Mouse (Mus musculus): ENCODE data around the gene C730034F03Rik. TPM values are rescaled to one million over a fixed set of nuclear protein-coding genes. Genes with fewer than 3 reads are reported as not detected.
A peak's percentile ranks its signal among the peaks of the same experiment; 100 is the strongest.
"Not testable (repeated sequence)": the region's sequence is repeated elsewhere in the genome, so short reads cannot be mapped to it uniquely, and the experiment has no call there.

Gene C730034F03Rik
- polyA plus RNA-seq, 1 experiment from 2014 or later: 4.7 TPM

DNA sequence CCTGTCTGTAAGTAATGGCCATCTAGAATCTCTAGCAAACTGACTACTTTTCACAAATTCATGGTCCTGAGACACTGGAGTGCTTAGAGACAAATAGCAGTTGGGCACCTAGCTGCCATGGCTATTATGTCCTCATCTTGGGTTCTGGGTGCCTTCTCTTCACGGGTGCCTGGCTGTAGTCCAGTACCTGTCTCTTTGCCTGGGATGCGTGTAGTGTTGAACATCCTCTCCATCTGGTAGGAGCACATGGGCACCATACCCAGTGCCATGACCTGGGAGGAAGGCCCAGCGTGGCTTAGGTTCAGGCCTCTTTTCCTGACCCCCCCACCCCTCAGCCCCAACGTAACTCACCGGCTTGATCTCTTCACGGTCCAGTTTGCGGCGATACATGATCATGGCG lies 7.5 kb upstream of the C730034F03Rik start:
- H3K4me3 ChIP-seq: no peak overlapping the region
- no peaks in the 10 kb centered on the region for H3K9me3 ChIP-seq (replicated peaks)
- no peak for DNase-seq (ENCODE audit: low spot score)
- peaks cover 69% of the 10 kb centered on the region for H3K36me3 ChIP-seq
- peaks cover 12% of the 10 kb centered on the region for H3K4me1 ChIP-seq
- 93% methylated on average over 9 of the region's 9 CpGs for WGBS
- no peak overlapping the region for H3K27ac ChIP-seq (replicated peaks)
- H3K27me3 ChIP-seq (ENCODE audit: low read depth, poor library complexity, severe bottlenecking): peaks cover 13% of the 10 kb centered on the region; the same call in 1 of the 2 replicates

- peaks cover 27% of the 10 kb centered on the region for H3K4me1 ChIP-seq
- peaks cover 59% of the 10 kb centered on the region for H3K36me3 ChIP-seq
- WGBS: 86% methylated on average over 8 of the region's 8 CpGs
Observed at GRCm38 (mm10) chr15:89424621-89425020, 4.8 kb upstream of the C730034F03Rik start.

DNA sequence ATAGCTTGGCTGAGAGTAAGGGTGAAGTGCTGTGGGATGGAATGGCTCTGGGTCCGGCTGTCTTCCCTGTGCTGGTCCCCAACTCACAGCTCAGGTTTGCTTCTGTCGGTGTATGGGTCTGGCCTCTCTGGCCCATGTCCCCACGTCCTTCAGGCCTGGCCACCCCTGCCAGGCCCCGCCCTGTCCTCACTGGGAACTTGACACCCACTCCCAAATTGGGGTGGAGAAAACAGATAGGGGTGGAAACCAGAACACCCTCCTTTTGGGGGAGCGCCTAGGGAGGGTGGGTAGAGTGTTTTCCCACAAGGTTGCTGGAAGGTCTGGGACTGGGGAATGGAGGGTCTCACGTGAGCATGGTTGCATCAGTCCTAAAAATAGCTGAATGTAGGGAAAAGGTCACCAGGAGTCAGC lies 3.7 kb upstream of the C730034F03Rik start, which contains the start of gene Cpt1b:
Gene Cpt1b, minus strand, starts transcription at position 153 of the 411 bp plus-strand sequence.
- peaks cover 50% of the 10 kb centered on the region for H3K36me3 ChIP-seq

More at GRCm38 (mm10) chr15:89424621-89425020, 4.8 kb upstream of the C730034F03Rik start:
- H3K27me3 ChIP-seq (ENCODE audit: low read depth, poor library complexity, severe bottlenecking): peaks cover 13% of the 10 kb centered on the region; the same call in 1 of the 2 replicates
- DNase-seq (ENCODE audit: low spot score): no peak
- H3K9me3 ChIP-seq (replicated peaks): no peaks in the 10 kb centered on the region
- no peak overlapping the region for H3K27ac ChIP-seq (replicated peaks)
- no peak overlapping the region for H3K4me3 ChIP-seq

DNA sequence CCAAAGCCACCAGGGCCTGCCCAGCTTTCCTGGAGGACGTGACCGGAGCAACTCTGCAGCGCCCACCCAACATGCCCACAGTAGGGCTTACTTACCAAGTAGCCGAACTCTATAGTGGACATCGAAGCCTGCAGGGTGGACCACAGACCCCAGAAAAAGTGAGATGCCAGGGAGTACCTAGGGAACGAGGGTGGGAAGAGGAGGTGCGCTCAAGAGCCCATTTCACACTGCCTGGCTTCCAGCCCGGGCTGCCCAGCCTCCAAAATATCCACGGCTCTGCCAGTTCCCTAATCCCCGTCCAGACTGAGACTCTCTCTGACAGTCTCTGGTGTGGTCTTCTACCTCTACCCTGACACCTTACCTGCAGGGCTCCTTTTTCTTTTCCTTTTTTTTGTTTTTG lies 2.7 kb upstream of the C730034F03Rik start:
- H3K4me1 ChIP-seq: peaks cover 38% of the 10 kb centered on the region
- no peak overlapping the region for H3K27ac ChIP-seq (replicated peaks)
- peaks cover 13% of the 10 kb centered on the region; the same call in 1 of the 2 replicates for H3K27me3 ChIP-seq (ENCODE audit: low read depth, poor library complexity, severe bottlenecking)
- no peak overlapping the region for H3K4me3 ChIP-seq
- peaks cover 48% of the 10 kb centered on the region for H3K36me3 ChIP-seq
- 90% methylated on average over 10 of the region's 10 CpGs for WGBS
- no peak for DNase-seq (ENCODE audit: low spot score)
- H3K9me3 ChIP-seq (replicated peaks): no peaks in the 10 kb centered on the region

More for the DNA sequence above, 3.7 kb upstream of the C730034F03Rik start, which contains the start of gene Cpt1b:
- Histone ChIP-seq H3K27me3 (ENCODE audit: low read depth, poor library complexity, severe bottlenecking) (peaks cover 13% of the 10 kb centered on the region; the same call in 1 of the 2 replicates), H3K4me3 (peak within 1 kb of the TSS; percentile 23; the same call in 1 of the 2 replicates), H3K27ac (replicated peaks) (no peak within 1 kb of the TSS; the same call in 1 of the 2 replicates), H3K9me3 (replicated peaks) (no peaks in the 10 kb centered on the region), H3K4me1 (peaks cover 33% of the 10 kb centered on the region)
- no peak for DNase-seq (ENCODE audit: low spot score)
- WGBS: 33% methylated on average over 6 of the region's 6 CpGs

GRCm38 (mm10) chr15:89428136-89428790 lies 1.1 kb upstream of the C730034F03Rik start:
- H3K9me3 ChIP-seq (replicated peaks): no peaks in the 10 kb centered on the region
- H3K36me3 ChIP-seq: peaks cover 37% of the 10 kb centered on the region
- peaks cover 13% of the 10 kb centered on the region; the same call in 1 of the 2 replicates for H3K27me3 ChIP-seq (ENCODE audit: low read depth, poor library complexity, severe bottlenecking)
- 83% methylated on average over 19 of the region's 19 CpGs for WGBS
- no peak overlapping the region for H3K27ac ChIP-seq (replicated peaks)
- no peak for DNase-seq (ENCODE audit: low spot score)
- peaks cover 38% of the 10 kb centered on the region for H3K4me1 ChIP-seq
- peak overlapping the region; percentile 84 for H3K4me3 ChIP-seq

- H3K9me3 ChIP-seq (replicated peaks): no peaks in the 10 kb centered on the region
- H3K4me1 ChIP-seq: peaks cover 38% of the 10 kb centered on the region
- H3K36me3 ChIP-seq: peaks cover 31% of the 10 kb centered on the region
- peaks cover 13% of the 10 kb centered on the region; the same call in 1 of the 2 replicates for H3K27me3 ChIP-seq (ENCODE audit: low read depth, poor library complexity, severe bottlenecking)
- WGBS: 5% methylated on average over 22 of the region's 22 CpGs
- no peak for DNase-seq (ENCODE audit: low spot score)
- peak overlapping the region; percentile 84 for H3K4me3 ChIP-seq
- H3K27ac ChIP-seq (replicated peaks): peak overlapping the region; percentile 96
Observed at GRCm38 (mm10) chr15:89428821-89429351, 503 bp upstream of the C730034F03Rik start.

DNA sequence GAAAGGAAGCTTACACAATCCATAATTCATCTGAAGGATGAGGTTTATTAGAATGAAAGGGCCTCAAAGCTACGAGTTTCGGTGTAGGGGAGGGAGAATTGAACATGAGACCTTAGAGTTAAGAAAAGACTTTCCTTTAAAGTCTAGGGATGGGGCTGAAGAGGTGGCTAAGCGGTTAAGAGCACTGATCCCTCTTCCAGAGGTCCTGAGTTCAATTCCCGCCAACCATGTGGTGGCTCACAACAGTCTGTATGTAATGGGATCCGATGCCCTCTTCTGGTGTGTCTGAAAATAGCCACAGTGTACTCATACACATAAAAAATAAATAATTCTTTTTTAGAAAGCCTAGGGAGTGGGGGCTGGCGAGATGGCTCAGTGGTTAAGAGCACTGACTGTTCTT lies 952 bp downstream of the C730034F03Rik start:
- peak overlapping the region; percentile 84 for H3K4me3 ChIP-seq
- H3K9me3 ChIP-seq (replicated peaks): no peaks in the 10 kb centered on the region
- peaks cover 32% of the 10 kb centered on the region for H3K4me1 ChIP-seq
- WGBS: 44% methylated on average over 6 of the region's 6 CpGs
- H3K27me3 ChIP-seq (ENCODE audit: low read depth, poor library complexity, severe bottlenecking): peaks cover 7% of the 10 kb centered on the region; the same call in 1 of the 2 replicates
- no peak for DNase-seq (ENCODE audit: low spot score)
- peak overlapping the region; percentile 96 for H3K27ac ChIP-seq (replicated peaks)
- H3K36me3 ChIP-seq: peaks cover 29% of the 10 kb centered on the region

DNA sequence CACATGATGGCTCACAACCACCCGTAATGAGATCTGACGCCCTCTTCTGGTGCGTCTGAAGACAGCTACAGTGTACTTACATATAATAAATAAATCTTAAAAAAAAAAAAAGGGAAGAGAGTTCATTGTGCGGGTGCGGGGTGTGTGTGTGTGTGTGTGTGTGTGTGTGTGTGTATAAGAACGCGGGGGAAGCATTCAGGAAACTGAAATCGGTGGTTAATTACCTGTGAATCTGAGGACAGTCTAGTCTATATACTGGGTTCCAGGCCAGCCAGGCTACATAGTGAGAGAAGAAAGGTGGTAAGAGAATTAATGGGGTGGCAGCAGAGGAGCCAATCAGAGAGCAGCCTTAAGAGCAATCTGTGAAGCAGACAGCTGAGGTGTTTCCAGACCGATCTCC lies 1.4 kb downstream of the C730034F03Rik start:
- not testable (repeated sequence) for H3K27ac ChIP-seq (replicated peaks); H3K27me3 ChIP-seq (ENCODE audit: low read depth, poor library complexity, severe bottlenecking); DNase-seq (ENCODE audit: low spot score); H3K9me3 ChIP-seq (replicated peaks)
- peaks cover 28% of the 10 kb centered on the region for H3K4me1 ChIP-seq
- WGBS: 89% methylated on average over 9 of the region's 9 CpGs
- H3K4me3 ChIP-seq: peak overlapping the region; percentile 84; the same call in 1 of the 2 replicates
- H3K36me3 ChIP-seq: peaks cover 25% of the 10 kb centered on the region

DNA sequence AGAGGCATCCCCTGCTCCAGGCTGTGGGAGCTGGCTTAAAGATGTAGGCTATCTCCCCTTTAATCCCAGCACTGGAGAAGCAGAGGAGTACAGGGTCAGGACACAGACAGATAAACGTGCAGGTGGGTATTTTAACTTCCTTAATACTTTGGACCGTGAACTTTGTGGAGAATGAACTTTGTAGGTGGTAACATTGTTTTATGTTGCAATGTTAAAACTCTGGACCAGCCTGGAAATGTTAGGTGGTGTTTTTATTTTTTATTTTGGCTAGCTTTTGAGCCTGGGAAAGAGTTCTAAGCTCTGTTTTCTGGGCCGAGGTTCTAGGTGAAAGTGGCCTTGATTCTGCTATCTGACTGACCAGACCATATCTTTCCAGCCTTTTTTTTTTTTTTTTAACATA lies 1.9 kb downstream of the C730034F03Rik start:
- no peak overlapping the region for H3K4me3 ChIP-seq
- peaks cover 25% of the 10 kb centered on the region for H3K4me1 ChIP-seq
- no peak overlapping the region for H3K27ac ChIP-seq (replicated peaks)
- H3K27me3 ChIP-seq (ENCODE audit: low read depth, poor library complexity, severe bottlenecking): no peaks in the 10 kb centered on the region
- 89% methylated on average over 3 of the region's 3 CpGs for WGBS
- H3K9me3 ChIP-seq (replicated peaks): no peaks in the 10 kb centered on the region
- no peak for DNase-seq (ENCODE audit: low spot score)
- peaks cover 20% of the 10 kb centered on the region for H3K36me3 ChIP-seq

- DNase-seq (ENCODE audit: low spot score): no peak
- no peak overlapping the region for H3K27ac ChIP-seq (replicated peaks)
Observed at GRCm38 (mm10) chr15:89431806-89432205, 2.4 kb downstream of the C730034F03Rik start.

DNA sequence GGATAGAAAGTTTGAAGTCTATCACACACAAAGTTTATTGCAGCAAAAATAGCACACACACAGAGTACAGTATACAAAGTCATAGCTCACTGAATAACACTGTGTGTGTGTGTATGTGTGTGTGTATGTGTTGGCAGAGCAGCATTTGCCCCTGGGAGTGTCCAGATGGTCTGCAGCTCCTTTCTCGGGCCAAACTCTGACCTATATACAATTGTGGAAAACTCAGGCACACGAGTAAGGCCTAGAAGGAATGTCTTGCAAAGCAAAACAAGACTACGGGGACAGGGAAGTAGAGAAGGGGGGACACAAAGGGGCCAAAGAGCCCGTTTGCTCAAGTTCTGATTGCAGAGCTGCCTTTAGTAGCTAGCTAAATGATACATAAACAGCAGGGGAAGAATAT lies 3.6 kb downstream of the C730034F03Rik start:
- Histone ChIP-seq H3K4me3 (no peak overlapping the region), H3K27ac (replicated peaks) (no peak overlapping the region), H3K27me3 (ENCODE audit: low read depth, poor library complexity, severe bottlenecking) (no peaks in the 10 kb centered on the region), H3K9me3 (replicated peaks) (no peaks in the 10 kb centered on the region), H3K4me1 (peaks cover 22% of the 10 kb centered on the region), H3K36me3 (peaks cover 3% of the 10 kb centered on the region)
- DNase-seq (ENCODE audit: low spot score): no peak
- WGBS: 79% methylated on average over 4 of the region's 4 CpGs

More at GRCm38 (mm10) chr15:89431806-89432205, 2.4 kb downstream of the C730034F03Rik start:
- WGBS: 91% methylated on average over 6 of the region's 6 CpGs
- H3K27me3 ChIP-seq (ENCODE audit: low read depth, poor library complexity, severe bottlenecking): no peaks in the 10 kb centered on the region
- peaks cover 14% of the 10 kb centered on the region for H3K36me3 ChIP-seq
- peaks cover 25% of the 10 kb centered on the region for H3K4me1 ChIP-seq
- H3K4me3 ChIP-seq: no peak overlapping the region
- no peaks in the 10 kb centered on the region for H3K9me3 ChIP-seq (replicated peaks)

DNA sequence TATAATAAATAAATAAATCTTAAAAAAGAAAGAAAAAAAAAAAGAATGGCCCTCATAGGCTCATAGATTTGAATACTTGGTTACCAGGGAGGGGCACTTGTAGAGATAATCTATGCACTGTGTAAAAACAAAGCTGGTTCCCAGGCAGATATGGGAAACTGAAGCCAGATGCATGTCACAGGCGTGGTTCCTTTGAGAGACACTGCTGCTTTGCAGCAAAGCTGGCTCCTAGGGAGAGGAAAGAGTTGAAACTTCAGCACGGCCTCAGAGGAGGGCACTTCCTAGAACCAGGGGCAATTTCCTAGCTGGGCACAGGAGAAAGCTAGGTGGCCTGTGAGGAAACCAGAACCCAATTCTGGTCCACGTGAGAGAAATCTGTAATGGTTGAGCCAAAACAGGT lies 4.7 kb downstream of the C730034F03Rik start:
- peaks cover 11% of the 10 kb centered on the region for H3K4me1 ChIP-seq
- no peaks in the 10 kb centered on the region for H3K36me3 ChIP-seq
- no peak overlapping the region for H3K4me3 ChIP-seq
- H3K9me3 ChIP-seq (replicated peaks): no peaks in the 10 kb centered on the region
- no peaks in the 10 kb centered on the region for H3K27me3 ChIP-seq (ENCODE audit: low read depth, poor library complexity, severe bottlenecking)
- WGBS: 71% methylated on average over 3 of the region's 3 CpGs
- no peak for DNase-seq (ENCODE audit: low spot score)
- H3K27ac ChIP-seq (replicated peaks): no peak overlapping the region

- H3K27me3 ChIP-seq (ENCODE audit: low read depth, poor library complexity, severe bottlenecking): no peaks in the 10 kb centered on the region
- H3K4me1 ChIP-seq: 0 out of 2 replicates have a peak, but pooled peaks cover 3% of the 10 kb centered on the region
- no peaks in the 10 kb centered on the region for H3K36me3 ChIP-seq
- H3K27ac ChIP-seq (replicated peaks): no peak overlapping the region
- H3K4me3 ChIP-seq: no peak overlapping the region
- no peak for DNase-seq (ENCODE audit: low spot score)
- H3K9me3 ChIP-seq (replicated peaks): no peaks in the 10 kb centered on the region
- WGBS: 83% methylated on average over 5 of the region's 5 CpGs
Observed at GRCm38 (mm10) chr15:89435878-89436277, 6.5 kb downstream of the C730034F03Rik start.
